ENCODE assay signal across 8 mouse cellular contexts in genomic region chr9:21238004-21238732, GRCm38 (mm10). TPM values are rescaled to one million over a fixed set of nuclear protein-coding genes. Genes with fewer than 3 reads are reported as not detected.
A peak's percentile ranks its signal among the peaks of the same experiment; 100 is the strongest.
DNase-seq lines count a peak whose midpoint lies in the region; ATAC-seq and TF ChIP-seq lines count a peak whose summit lies in the region.

No protein-coding gene starts in this region.

- under 1% methylated on average over 31 of the region's 31 CpGs for WGBS in embryonic facial prominence, embryonic 13.5 days
- 3% methylated on average over 31 of the region's 31 CpGs for WGBS in hindbrain, embryonic 12.5 days
- under 1% methylated on average over 31 of the region's 31 CpGs for WGBS in liver, embryonic 14.5 days (ENCODE audit: insufficient replicate concordance)

- peak overlapping the region; percentile 78 for H3K4me2 ChIP-seq in embryonic facial prominence, embryonic 13.5 days
- H3K4me2 ChIP-seq in hindbrain, embryonic 12.5 days (replicated peaks), result peak overlapping the region; percentile 63
- H3K4me2 ChIP-seq in liver, embryonic 14.5 days (ENCODE audit: low read depth), result peak overlapping the region; percentile 96

- ATAC-seq in embryonic facial prominence, embryonic 13.5 days (ENCODE audit: insufficient number of reproducible peaks, insufficient read depth, low FRiP score, low TSS enrichment, low read depth), result no peak
- no peak; the same call in none of the 2 replicates for ATAC-seq in hindbrain, embryonic 12.5 days (ENCODE audit: low FRiP score)
- peak; percentile 5; the same call in 1 of the 2 replicates for ATAC-seq in liver, embryonic 14.5 days (ENCODE audit: insufficient read depth)
- ATAC-seq in inflammation-experienced regulatory T-cells, adult 6 months, result no peak

- no peak for TF ChIP-seq EP300 in liver, embryonic 14.5 days (IDR thresholded peaks at IDR 0.05; ENCODE audit: low read depth)

- H3K27ac ChIP-seq in embryonic facial prominence, embryonic 13.5 days, result peak overlapping the region; percentile 91
- H3K27ac ChIP-seq in hindbrain, embryonic 12.5 days, result peak overlapping the region; percentile 93
- H3K27ac ChIP-seq in liver, embryonic 14.5 days, result peak overlapping the region; percentile 80

- H3K27me3 ChIP-seq in embryonic facial prominence, embryonic 13.5 days, result peaks cover 21% of the 10 kb centered on the region
- peaks cover 20% of the 10 kb centered on the region for H3K27me3 ChIP-seq in hindbrain, embryonic 12.5 days
- peaks cover 15% of the 10 kb centered on the region for H3K27me3 ChIP-seq in liver, embryonic 14.5 days (ENCODE audit: control insufficient read depth, insufficient read depth, low read length)

- H3K4me3 ChIP-seq in embryonic facial prominence, embryonic 13.5 days, result peak overlapping the region; percentile 93
- peak overlapping the region; percentile 92 for H3K4me3 ChIP-seq in hindbrain, embryonic 12.5 days
- H3K4me3 ChIP-seq in liver, embryonic 14.5 days (ENCODE audit: insufficient read depth in 1 of 2, low read depth in 2 of 2, low read length in 2 of 2), result peak overlapping the region; percentile 82 to 96

- peak overlapping the region; percentile 99 for H3K9ac ChIP-seq in embryonic facial prominence, embryonic 13.5 days
- H3K9ac ChIP-seq in hindbrain, embryonic 12.5 days, result peak overlapping the region; percentile 98
- H3K9ac ChIP-seq in liver, embryonic 14.5 days (replicated peaks), result peak overlapping the region; percentile 93

- peaks cover 34% of the 10 kb centered on the region for H3K36me3 ChIP-seq in embryonic facial prominence, embryonic 13.5 days
- H3K36me3 ChIP-seq in hindbrain, embryonic 12.5 days, result peaks cover 23% of the 10 kb centered on the region
- H3K36me3 ChIP-seq in liver, embryonic 14.5 days (replicated peaks; ENCODE audit: control insufficient read depth, insufficient read depth, low read depth), result peaks cover 18% of the 10 kb centered on the region

- no peaks in the 10 kb centered on the region for H3K9me3 ChIP-seq in embryonic facial prominence, embryonic 13.5 days
- H3K9me3 ChIP-seq in hindbrain, embryonic 12.5 days (replicated peaks), result no peaks in the 10 kb centered on the region
- H3K9me3 ChIP-seq in liver, embryonic 14.5 days (ENCODE audit: control insufficient read depth, low read length), result peaks cover 2% of the 10 kb centered on the region; the same call in 1 of the 2 replicates

- H3K4me1 ChIP-seq in embryonic facial prominence, embryonic 13.5 days, result peaks cover 27% of the 10 kb centered on the region
- H3K4me1 ChIP-seq in hindbrain, embryonic 12.5 days, result peaks cover 23% of the 10 kb centered on the region
- peaks cover 12 to 18% of the 10 kb centered on the region in 2 experiments for H3K4me1 ChIP-seq in liver, embryonic 14.5 days (replicated peaks; ENCODE audit: control insufficient read depth in 2 of 2, insufficient read depth in 2 of 2, low read length in 1 of 2)

- DNase-seq in thymus, postnatal 4 days, result peak; percentile 22
- no peak for DNase-seq in thymus, postnatal 36 days
- no peak for DNase-seq in liver, embryonic 14.5 days (ENCODE audit: low read depth in 3 of 3, low spot score in 3 of 3)
- DNase-seq in yolk sac, embryonic 10.5 days (ENCODE audit: low spot score), result peak; percentile 52
- DNase-seq in adrenal gland, adult (ENCODE audit: inconsistent age in 2 of 2, low spot score in 1 of 2), result no peak

- TF ChIP-seq CTCF in liver, embryonic 14.5 days (IDR thresholded peaks at IDR 0.05; ENCODE audit: low read depth), result no peak

RNA-seq across cellular contexts. Expression of gene Keap1, which starts 1.0 kb away (rescaled TPM):
- polyA plus RNA-seq in embryonic facial prominence, embryonic 13.5 days (2015; fragmentation: Nextera tagmentation; extraction: Ambion mirVana), result 65.2 and 70.7 TPM in 2 replicates
- 54.8 and 55.6 TPM in 2 replicates for polyA plus RNA-seq in hindbrain, embryonic 12.5 days (2016; fragmentation: Nextera tagmentation; extraction: Ambion mirVana)
- polyA plus RNA-seq in liver, embryonic 14.5 days (2012; rRNA removed), result 15.1 and 15.8 TPM in 2 replicates
- 15.6 and 16.4 TPM in 2 replicates for polyA plus RNA-seq in liver, embryonic 14.5 days (2014; fragmentation: Nextera tagmentation; extraction: Ambion mirVana)
- 10 to 100 TPM; 20.8 to 28.9 (median 21.5) TPM for polyA plus RNA-seq in inflammation-experienced regulatory T-cells, adult 6 months (2017; shearing (Covaris generic))

RNA-seq across cellular contexts. Expression of gene S1pr5, which starts 10.1 kb away (rescaled TPM):
- polyA plus RNA-seq in embryonic facial prominence, embryonic 13.5 days (2015; fragmentation: Nextera tagmentation; extraction: Ambion mirVana), result 0.21 and 0.58 TPM in 2 replicates
- polyA plus RNA-seq in hindbrain, embryonic 12.5 days (2016; fragmentation: Nextera tagmentation; extraction: Ambion mirVana), result 1.5 and 1.9 TPM in 2 replicates
- 0.06 TPM in 2 replicates for polyA plus RNA-seq in liver, embryonic 14.5 days (2012; rRNA removed)
- 0.09 and 0.10 TPM in 2 replicates for polyA plus RNA-seq in liver, embryonic 14.5 days (2014; fragmentation: Nextera tagmentation; extraction: Ambion mirVana)
- under 1 TPM in 1 of 3 experiments, not detected in 2; 0.17 TPM for polyA plus RNA-seq in inflammation-experienced regulatory T-cells, adult 6 months (2017; shearing (Covaris generic))

RNA-seq across cellular contexts. Expression of gene Atg4d, which starts 26.9 kb away (rescaled TPM):
- 33.3 and 35.4 TPM in 2 replicates for polyA plus RNA-seq in embryonic facial prominence, embryonic 13.5 days (2015; fragmentation: Nextera tagmentation; extraction: Ambion mirVana)
- 43.4 and 46.8 TPM in 2 replicates for polyA plus RNA-seq in hindbrain, embryonic 12.5 days (2016; fragmentation: Nextera tagmentation; extraction: Ambion mirVana)
- 21.5 and 38.9 TPM in 2 replicates for polyA plus RNA-seq in liver, embryonic 14.5 days (2012; rRNA removed)
- polyA plus RNA-seq in liver, embryonic 14.5 days (2014; fragmentation: Nextera tagmentation; extraction: Ambion mirVana), result 69.3 and 78.1 TPM in 2 replicates
- 10 to 100 TPM; 23.5 to 32.5 (median 24.2) TPM for polyA plus RNA-seq in inflammation-experienced regulatory T-cells, adult 6 months (2017; shearing (Covaris generic))

RNA-seq across cellular contexts. Expression of gene Kri1, which starts 49.6 kb away (rescaled TPM):
- polyA plus RNA-seq in embryonic facial prominence, embryonic 13.5 days (2015; fragmentation: Nextera tagmentation; extraction: Ambion mirVana), result 16.8 and 19.2 TPM in 2 replicates
- 18.1 and 23.6 TPM in 2 replicates for polyA plus RNA-seq in hindbrain, embryonic 12.5 days (2016; fragmentation: Nextera tagmentation; extraction: Ambion mirVana)
- 14.4 and 21.9 TPM in 2 replicates for polyA plus RNA-seq in liver, embryonic 14.5 days (2012; rRNA removed)
- polyA plus RNA-seq in liver, embryonic 14.5 days (2014; fragmentation: Nextera tagmentation; extraction: Ambion mirVana), result 3.9 and 5.0 TPM in 2 replicates
- polyA plus RNA-seq in inflammation-experienced regulatory T-cells, adult 6 months (2017; shearing (Covaris generic)), result 10 to 100 TPM; 16.5 to 36.2 (median 26.9) TPM

RNA-seq across cellular contexts. Expression of gene Cdkn2d, which starts 53.0 kb away (rescaled TPM):
- polyA plus RNA-seq in embryonic facial prominence, embryonic 13.5 days (2015; fragmentation: Nextera tagmentation; extraction: Ambion mirVana), result 52.1 and 56.2 TPM in 2 replicates
- 72.0 and 72.7 TPM in 2 replicates for polyA plus RNA-seq in hindbrain, embryonic 12.5 days (2016; fragmentation: Nextera tagmentation; extraction: Ambion mirVana)
- 70.5 and 74.4 TPM in 2 replicates for polyA plus RNA-seq in liver, embryonic 14.5 days (2012; rRNA removed)
- 116 and 119 TPM in 2 replicates for polyA plus RNA-seq in liver, embryonic 14.5 days (2014; fragmentation: Nextera tagmentation; extraction: Ambion mirVana)
- polyA plus RNA-seq in inflammation-experienced regulatory T-cells, adult 6 months (2017; shearing (Covaris generic)), result 100 to 1,000 TPM; 116 to 131 (median 128) TPM

Comparison
In these comparisons a context has a peak if more than half of its experiments do, and no peak if none do; other contexts are left out.
1. DNase-seq: peak in thymus, postnatal 4 days (single experiment) and yolk sac, embryonic 10.5 days (single experiment); none in thymus, postnatal 36 days (0 of 2), liver, embryonic 14.5 days (0 of 3) and adrenal gland, adult (0 of 2).
2. Peak in every context shown above with its lines, with median percentiles within 50 percentile points of each other: H3K27ac ChIP-seq, H3K4me2 ChIP-seq, H3K4me3 ChIP-seq and H3K9ac ChIP-seq.